9 mouse cellular contexts compared by ENCODE assay signal in the genomic region with DNA sequence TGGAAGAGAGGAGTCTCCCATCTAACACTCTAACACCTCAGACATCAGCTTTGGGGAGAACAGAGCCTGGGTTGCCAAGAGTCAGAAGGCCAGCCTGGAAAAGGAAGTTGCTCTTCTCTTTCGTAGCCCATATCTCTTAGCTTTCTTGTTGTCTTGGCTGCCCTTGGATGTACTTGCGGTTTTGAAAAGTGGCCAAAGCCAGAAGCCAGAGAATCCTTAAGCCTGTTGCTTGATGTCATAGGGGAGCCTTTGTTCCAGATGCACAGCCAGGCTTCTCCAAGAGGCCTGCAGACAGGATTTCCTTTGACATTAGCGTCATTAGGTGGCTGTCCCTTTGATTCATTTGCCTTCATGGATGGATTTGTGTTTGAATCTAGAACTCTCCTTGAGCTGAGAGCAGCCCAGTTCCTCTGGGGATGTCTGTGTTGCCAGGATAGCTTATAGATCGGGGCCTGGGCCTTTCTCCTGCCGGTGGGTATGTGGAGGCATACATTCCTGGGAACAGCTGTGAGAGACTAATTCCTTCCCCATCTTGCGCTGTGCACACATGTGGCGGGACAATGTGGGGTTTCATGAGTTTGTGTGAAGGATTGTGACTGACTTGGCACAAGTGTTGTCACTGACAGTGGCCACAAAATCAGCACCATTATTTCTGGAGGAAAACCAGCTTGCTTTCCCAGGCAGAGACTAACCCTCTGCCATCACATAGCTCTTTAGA.
DNase-seq lines count a peak whose midpoint lies in the region; ATAC-seq lines count a peak whose summit lies in the region.
"Had no signal": no experiment of that assay in that cellular context is flagged by ENCODE, and none has a peak within 500 bp of the region (broad histone marks: within the 10 kb centered on the region; RNA-seq: fewer than 3 reads in every experiment).

No protein-coding gene starts in this region.

- no peak for DNase-seq in limb, embryonic 11.5 days (ENCODE audit: low spot score)
- DNase-seq in limb, embryonic 10.5 days (ENCODE audit: low spot score): no peak
- DNase-seq in adrenal gland, adult 8-10 months: peak; percentile 76
- peak; percentile 33 to 50 for DNase-seq in heart, postnatal 14 days
- peak; percentile 74 for DNase-seq in lung, postnatal 10 days
- no peak for DNase-seq in layer of hippocampus, adult 8-10 months (ENCODE audit: low spot score in 2 of 2)

- H3K4me2 ChIP-seq in limb, embryonic 11.5 days (ENCODE audit: low read depth, severe bottlenecking): no peak overlapping the region
- no peak overlapping the region for H3K4me2 ChIP-seq in hindbrain, embryonic 13.5 days
- H3K4me2 ChIP-seq: stomach, embryonic 15.5 days had no signal

- 80% methylated on average over 7 of the region's 7 CpGs for WGBS in limb, embryonic 11.5 days
- 76% methylated on average over 7 of the region's 7 CpGs for WGBS in limb, embryonic 10.5 days
- WGBS in hindbrain, embryonic 13.5 days: 81% methylated on average over 7 of the region's 7 CpGs

- H3K9ac ChIP-seq in limb, embryonic 11.5 days (ENCODE audit: low read length): no peak overlapping the region
- H3K9ac ChIP-seq in hindbrain, embryonic 13.5 days: no peak overlapping the region
- H3K9ac ChIP-seq: stomach, embryonic 15.5 days had no signal

- peak; percentile 59; the same call in 1 of the 2 replicates for ATAC-seq in limb, embryonic 11.5 days (ENCODE audit: insufficient number of reproducible peaks, low FRiP score, low TSS enrichment, low read depth)
- no peak for ATAC-seq in hindbrain, embryonic 13.5 days (ENCODE audit: low FRiP score)
- ATAC-seq in monocyte, adult 5-6 weeks (replicated peaks; ENCODE audit: insufficient number of reproducible peaks, low FRiP score, low TSS enrichment, poor library complexity, severe bottlenecking): no peak

- H3K4me1 ChIP-seq in limb, embryonic 11.5 days (ENCODE audit: control insufficient read depth, insufficient read depth, low read length): peaks cover 15% of the 10 kb centered on the region
- H3K4me1 ChIP-seq in limb, embryonic 10.5 days: peaks cover 32% of the 10 kb centered on the region
- H3K4me1 ChIP-seq in hindbrain, embryonic 13.5 days (replicated peaks): peaks cover 13% of the 10 kb centered on the region; the same call in 1 of the 2 replicates

- H3K36me3 ChIP-seq in limb, embryonic 11.5 days (ENCODE audit: control insufficient read depth, insufficient read depth, low read length): no peaks in the 10 kb centered on the region
- no peaks in the 10 kb centered on the region for H3K36me3 ChIP-seq in limb, embryonic 10.5 days
- H3K36me3 ChIP-seq in hindbrain, embryonic 13.5 days: no peaks in the 10 kb centered on the region
- H3K36me3 ChIP-seq: stomach, embryonic 15.5 days had no signal

- intact Hi-C loops in heart, postnatal 14 days (cut with DNase I): no loop called here

- no peaks in the 10 kb centered on the region for H3K9me3 ChIP-seq in limb, embryonic 11.5 days (ENCODE audit: control insufficient read depth, low read length)
- H3K9me3 ChIP-seq in limb, embryonic 10.5 days (replicated peaks): no peaks in the 10 kb centered on the region
- H3K9me3 ChIP-seq in hindbrain, embryonic 13.5 days: no peaks in the 10 kb centered on the region
- H3K9me3 ChIP-seq: stomach, embryonic 15.5 days had no signal

- H3K27me3 ChIP-seq in limb, embryonic 11.5 days (ENCODE audit: control insufficient read depth, insufficient read depth, low read length): no peaks in the 10 kb centered on the region
- no peaks in the 10 kb centered on the region for H3K27me3 ChIP-seq in limb, embryonic 10.5 days (ENCODE audit: low read depth, poor library complexity, severe bottlenecking)
- no peaks in the 10 kb centered on the region for H3K27me3 ChIP-seq in hindbrain, embryonic 13.5 days
- H3K27me3 ChIP-seq: stomach, embryonic 15.5 days had no signal

- no peak overlapping the region for H3K27ac ChIP-seq in limb, embryonic 11.5 days (replicated peaks; ENCODE audit: low read depth, low read length)
- no peak overlapping the region for H3K27ac ChIP-seq in limb, embryonic 10.5 days
- no peak overlapping the region for H3K27ac ChIP-seq in hindbrain, embryonic 13.5 days
- H3K27ac ChIP-seq: stomach, embryonic 15.5 days had no signal

- H3K4me3 ChIP-seq in limb, embryonic 11.5 days (ENCODE audit: low read depth, low read length): no peak overlapping the region
- no peak overlapping the region for H3K4me3 ChIP-seq in limb, embryonic 10.5 days
- H3K4me3 ChIP-seq in hindbrain, embryonic 13.5 days: no peak overlapping the region
- H3K4me3 ChIP-seq: stomach, embryonic 15.5 days had no signal

Comparison
In these comparisons a context has a peak if more than half of its experiments do, and no peak if none do; other contexts are left out.
1. DNase-seq: peak in adrenal gland, adult 8-10 months (single experiment), heart, postnatal 14 days (2 of 2) and lung, postnatal 10 days (single experiment); none in limb, embryonic 11.5 days (single experiment), limb, embryonic 10.5 days (single experiment) and layer of hippocampus, adult 8-10 months (0 of 2).